ENCODE assay signal across 19 mouse cellular contexts in genomic region chr14:31404663-31405062, GRCm38 (mm10). TPM values are rescaled to one million over a fixed set of nuclear protein-coding genes. Genes with fewer than 3 reads are reported as not detected.
DNase-seq lines count a peak whose midpoint lies in the region; ATAC-seq and TF ChIP-seq lines count a peak whose summit lies in the region.
"Had no signal": no experiment of that assay in that cellular context is flagged by ENCODE, and none has a peak within 500 bp of the region (broad histone marks: within the 10 kb centered on the region; RNA-seq: fewer than 3 reads in every experiment).

No protein-coding gene starts in this region.

- no peak overlapping the region for H3K4me2 ChIP-seq in intestine, postnatal 0 days (replicated peaks; ENCODE audit: low read depth)
- no peak overlapping the region for H3K4me2 ChIP-seq in intestine, embryonic 15.5 days (replicated peaks)
- peak overlapping the region; percentile 40 for H3K4me2 ChIP-seq in liver, embryonic 16.5 days (ENCODE audit: low read depth, low read length)
- H3K4me2 ChIP-seq: forebrain, embryonic 15.5 days; hindbrain, embryonic 15.5 days; limb, embryonic 13.5 days had no signal

- no peaks in the 10 kb centered on the region for H3K9me3 ChIP-seq in intestine, postnatal 0 days (ENCODE audit: control insufficient read depth)
- no peaks in the 10 kb centered on the region for H3K9me3 ChIP-seq in intestine, embryonic 15.5 days
- no peaks in the 10 kb centered on the region for H3K9me3 ChIP-seq in liver, embryonic 16.5 days (replicated peaks; ENCODE audit: control insufficient read depth, low read length)
- H3K9me3 ChIP-seq: embryonic facial prominence, embryonic 10.5 days; forebrain, embryonic 15.5 days; hindbrain, embryonic 15.5 days; limb, embryonic 13.5 days had no signal

- no peak for TF ChIP-seq CTCF in gastrocnemius, adult 2 months (IDR thresholded peaks at IDR 0.05)
- TF ChIP-seq CTCF in intestine, postnatal 0 days (IDR thresholded peaks at IDR 0.05; ENCODE audit: low read depth): no peak

- no peak for DNase-seq in gastrocnemius, adult 2 months
- no peak for DNase-seq in gastrocnemius, postnatal 4 days (ENCODE audit: low spot score in 2 of 2)
- DNase-seq in c-Kit-positive CD71-positive TER-119-positive erythroid progenitor cells, embryonic 14.5 days (ENCODE audit: low spot score): peak; percentile 40
- no peak for DNase-seq in MN1 (ENCODE audit: low spot score)
- no peak for DNase-seq in cerebellum, adult 9-11 months
- DNase-seq: adrenal gland, postnatal 36 days; kidney, adult 18-20 months; kidney, postnatal 10 days; midbrain, embryonic 14.5 days; right cerebral cortex, postnatal 4 days; thymus, postnatal 36 days had no signal

- H3K4me1 ChIP-seq in intestine, postnatal 0 days (replicated peaks; ENCODE audit: control insufficient read depth, insufficient read depth, low read length): 0 out of 2 replicates have a peak, but pooled peaks cover 6% of the 10 kb centered on the region
- peaks cover 11% of the 10 kb centered on the region for H3K4me1 ChIP-seq in intestine, embryonic 15.5 days (replicated peaks)
- H3K4me1 ChIP-seq in liver, embryonic 16.5 days (ENCODE audit: control insufficient read depth, low read depth, low read length): peaks cover 74% of the 10 kb centered on the region
- H3K4me1 ChIP-seq: forebrain, embryonic 15.5 days had no signal

- no peak overlapping the region for H3K9ac ChIP-seq in intestine, postnatal 0 days (ENCODE audit: low read depth, low read length)
- H3K9ac ChIP-seq in intestine, embryonic 15.5 days: no peak overlapping the region
- no peak overlapping the region for H3K9ac ChIP-seq in liver, embryonic 16.5 days (ENCODE audit: low read depth, low read length)
- H3K9ac ChIP-seq: forebrain, embryonic 15.5 days; hindbrain, embryonic 15.5 days; limb, embryonic 13.5 days had no signal

- no peak overlapping the region for H3K4me3 ChIP-seq in gastrocnemius, adult 2 months
- no peak overlapping the region for H3K4me3 ChIP-seq in intestine, postnatal 0 days (ENCODE audit: low read depth, low read length)
- H3K4me3 ChIP-seq in intestine, embryonic 15.5 days (replicated peaks): no peak overlapping the region
- H3K4me3 ChIP-seq in liver, embryonic 16.5 days (ENCODE audit: low read depth, low read length): no peak overlapping the region
- H3K4me3 ChIP-seq: embryonic facial prominence, embryonic 10.5 days; forebrain, embryonic 15.5 days; hindbrain, embryonic 15.5 days; limb, embryonic 13.5 days had no signal

- H3K27me3 ChIP-seq in intestine, postnatal 0 days (replicated peaks; ENCODE audit: control insufficient read depth, insufficient read depth, low read length): no peaks in the 10 kb centered on the region
- H3K27me3 ChIP-seq in intestine, embryonic 15.5 days (replicated peaks): no peaks in the 10 kb centered on the region
- no peaks in the 10 kb centered on the region for H3K27me3 ChIP-seq in liver, embryonic 16.5 days (ENCODE audit: control insufficient read depth, insufficient read depth, low read depth, low read length)
- H3K27me3 ChIP-seq: forebrain, embryonic 15.5 days; hindbrain, embryonic 15.5 days; limb, embryonic 13.5 days; Patski had no signal

- no peak for ATAC-seq in intestine, postnatal 0 days
- ATAC-seq in intestine, embryonic 15.5 days: no peak
- no peak for ATAC-seq in liver, embryonic 16.5 days (ENCODE audit: low read depth)
- ATAC-seq: forebrain, embryonic 15.5 days had no signal

- H3K36me3 ChIP-seq in intestine, postnatal 0 days (ENCODE audit: control insufficient read depth, insufficient read depth): no peaks in the 10 kb centered on the region; the same call in 1 of the 2 replicates
- H3K36me3 ChIP-seq in intestine, embryonic 15.5 days: no peaks in the 10 kb centered on the region
- H3K36me3 ChIP-seq in liver, embryonic 16.5 days (ENCODE audit: control insufficient read depth, insufficient read depth): no peaks in the 10 kb centered on the region

- WGBS in intestine, postnatal 0 days: 77% methylated on average over 4 of the region's 4 CpGs
- WGBS in intestine, embryonic 15.5 days: 89% methylated on average over 4 of the region's 4 CpGs
- 73% methylated on average over 4 of the region's 4 CpGs for WGBS in liver, embryonic 16.5 days (ENCODE audit: insufficient replicate concordance)

- H3K27ac ChIP-seq in gastrocnemius, adult 2 months: peak overlapping the region; percentile 83
- 0 out of 2 replicates have a peak overlapping the region, but pooled peaks have one; percentile 9 for H3K27ac ChIP-seq in intestine, postnatal 0 days (ENCODE audit: low read depth, low read length)
- H3K27ac ChIP-seq in intestine, embryonic 15.5 days: no peak overlapping the region
- peak overlapping the region; percentile 56; the same call in 1 of the 2 replicates for H3K27ac ChIP-seq in liver, embryonic 16.5 days (ENCODE audit: low read length)
- H3K27ac ChIP-seq: embryonic facial prominence, embryonic 10.5 days; forebrain, embryonic 15.5 days; hindbrain, embryonic 15.5 days; limb, embryonic 13.5 days had no signal

- intact Hi-C loops in gastrocnemius, adult 2 months (cut with DNase I): no loop called here

RNA-seq across cellular contexts. Expression of gene Sh3bp5, which starts 31.2 kb away (rescaled TPM):
- 10 to 100 TPM; 55.1 to 58.5 TPM for total RNA-seq in gastrocnemius, adult 2 months (2021)
- 10 to 100 TPM; 79.8 to 93.9 TPM for total RNA-seq in gastrocnemius, postnatal 4 days (2021)
- polyA plus RNA-seq in intestine, postnatal 0 days (2015; fragmentation: Nextera tagmentation; extraction: Ambion mirVana): 12.0 and 12.4 TPM in 2 replicates
- polyA plus RNA-seq in intestine, embryonic 15.5 days (2015; fragmentation: Nextera tagmentation; extraction: Ambion mirVana): 18.1 and 20.6 TPM in 2 replicates
- 19.3 and 22.1 TPM in 2 replicates for polyA plus RNA-seq in liver, embryonic 16.5 days (2015; fragmentation: Nextera tagmentation; extraction: Ambion mirVana)
